Mouse (Mus musculus) frontal cortex, postnatal 25 days (tissue): ENCODE measurements at regions not wholly inside any gene's neighbourhood (a gene's known extent, or its start where the extent isn't known, plus 50 kb on each side); places are given as distances from the start of the nearest gene placed in this dataset.
A peak's percentile ranks its signal among the peaks of the same experiment; 100 is the strongest.

Experiments
- DNase-seq, 2 experiments: peaks; one replicate each; pipeline ENCODE4 v3.0.0; 2022; ENCODE audit warnings: low spot score in 2 of 2

- DNase-seq, result no peak
Measured at GRCm38 (mm10) chr2:72674856-72675440, 199.0 kb downstream of the Cdca7 start.

DNA sequence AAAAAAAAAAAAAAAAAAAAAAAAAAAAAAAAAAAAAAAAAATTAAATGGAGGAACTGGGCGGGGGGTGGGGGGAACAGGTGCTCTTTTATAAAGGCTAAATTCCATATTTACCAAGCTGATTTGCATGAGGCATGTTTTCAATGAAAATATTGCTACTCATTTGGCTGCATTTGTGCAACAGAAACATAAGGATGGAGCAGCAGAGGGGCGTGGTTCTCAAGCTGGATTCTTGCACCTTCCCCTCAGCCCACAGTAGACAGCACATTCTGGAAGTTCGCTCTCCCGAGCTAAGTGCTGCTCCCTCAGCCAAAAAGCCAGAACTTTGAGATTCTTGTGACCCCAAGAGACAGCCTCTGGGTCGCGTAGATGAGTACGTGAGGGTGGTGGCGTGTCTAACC lies 201.8 kb downstream of the Cdca7 start:
- DNase-seq, result no peak

- no peak for DNase-seq
Measured at GRCm38 (mm10) chr2:72688031-72688430, 212.1 kb downstream of the Cdca7 start.

- DNase-seq, result no peak
Measured at GRCm38 (mm10) chr2:72701081-72701480, 225.1 kb downstream of the Cdca7 start.

DNA sequence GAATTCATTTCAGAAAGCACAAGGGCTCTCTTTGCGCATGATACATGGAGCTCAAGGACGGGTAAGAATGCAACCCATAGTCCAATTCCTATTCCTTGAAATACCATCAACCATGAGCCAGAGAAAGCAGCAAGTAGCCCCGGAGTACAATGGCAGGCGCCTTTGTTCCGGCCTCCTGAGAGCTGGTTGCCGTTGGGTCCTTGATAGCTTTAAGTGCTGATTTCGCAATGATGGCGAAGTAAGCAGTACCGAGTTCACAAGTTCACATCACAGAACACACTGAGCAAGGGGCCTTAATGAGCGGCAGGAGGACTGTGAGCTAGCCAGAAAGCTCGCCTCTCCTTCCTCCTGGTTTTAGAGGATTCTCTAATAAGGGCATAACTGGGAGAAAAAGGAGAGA lies 227.3 kb downstream of the Cdca7 start:
- DNase-seq, result no peak

GRCm38 (mm10) chr2:72707676-72708659 lies 232.0 kb downstream of the Cdca7 start:
- DNase-seq, result no peak

- no peak for DNase-seq
Measured at GRCm38 (mm10) chr2:72716931-72717330, 241.0 kb downstream of the Cdca7 start.

DNA sequence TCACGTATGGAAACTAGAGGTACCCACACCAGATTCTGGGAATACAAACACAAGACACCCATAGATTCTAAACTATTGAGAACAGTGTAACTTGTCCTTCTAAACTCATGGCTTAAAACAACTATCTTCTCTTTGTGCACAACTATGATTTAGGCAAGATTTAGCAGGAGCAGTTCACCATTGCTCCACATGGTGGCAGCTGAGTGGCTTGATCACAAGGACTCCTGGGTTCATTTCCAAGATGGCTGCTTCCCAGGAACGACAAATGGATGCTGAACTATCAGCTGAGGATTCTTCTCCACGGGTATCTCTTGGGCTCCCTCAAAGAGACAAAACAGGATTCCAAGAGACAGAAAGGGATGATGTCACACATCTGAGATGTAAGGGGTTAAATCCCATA lies 251.5 kb downstream of the Sp3 start:
- peak; percentile 22 for DNase-seq

DNA sequence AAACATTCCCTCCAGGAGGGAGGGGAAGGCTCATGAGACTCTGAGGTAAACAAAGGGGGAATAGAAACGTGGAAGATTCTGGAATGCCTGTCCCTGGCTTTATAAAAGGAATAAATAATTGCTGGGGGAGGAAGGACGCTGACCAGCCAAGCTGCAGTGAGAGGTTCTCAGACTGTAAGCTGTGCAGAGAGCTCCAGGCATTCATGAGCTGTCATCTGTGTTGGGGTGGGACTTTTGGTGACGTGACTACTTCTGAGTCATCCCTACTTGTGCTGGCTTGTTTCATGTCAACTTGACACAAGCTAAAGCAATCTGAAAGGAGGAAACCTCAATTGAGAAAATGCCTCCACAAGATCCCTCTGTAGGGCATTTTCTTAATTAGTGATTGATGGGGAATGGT lies 246.9 kb downstream of the Sp3 start:
- DNase-seq, result no peak

GRCm38 (mm10) chr2:72735035-72735434 lies 245.2 kb downstream of the Sp3 start:
- DNase-seq, result no peak

DNA sequence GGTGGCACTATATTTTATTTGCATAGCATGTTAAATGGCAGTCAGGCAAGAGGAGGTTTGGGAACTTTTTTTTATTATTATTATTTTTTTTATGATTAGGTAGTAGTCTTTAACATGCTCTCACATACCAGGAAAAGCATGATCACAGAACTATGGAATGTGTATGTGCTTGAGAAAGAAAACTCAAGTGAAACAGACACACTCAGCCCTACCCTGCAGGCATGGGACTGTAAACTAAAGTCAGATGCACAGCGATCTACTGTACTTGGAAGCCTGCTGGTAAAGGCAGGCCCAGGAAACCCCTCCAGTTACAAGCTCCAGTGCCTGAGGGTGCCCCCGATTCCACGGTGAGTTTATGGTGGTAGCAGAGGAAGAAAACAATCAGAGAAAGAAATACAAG lies 243.6 kb downstream of the Sp3 start:
- DNase-seq, result no peak

GRCm38 (mm10) chr2:72740391-72741361 lies 239.6 kb downstream of the Sp3 start:
- DNase-seq, result no peak

- DNase-seq, result no peak
Measured at GRCm38 (mm10) chr2:72741746-72742145, 238.5 kb downstream of the Sp3 start.

DNA sequence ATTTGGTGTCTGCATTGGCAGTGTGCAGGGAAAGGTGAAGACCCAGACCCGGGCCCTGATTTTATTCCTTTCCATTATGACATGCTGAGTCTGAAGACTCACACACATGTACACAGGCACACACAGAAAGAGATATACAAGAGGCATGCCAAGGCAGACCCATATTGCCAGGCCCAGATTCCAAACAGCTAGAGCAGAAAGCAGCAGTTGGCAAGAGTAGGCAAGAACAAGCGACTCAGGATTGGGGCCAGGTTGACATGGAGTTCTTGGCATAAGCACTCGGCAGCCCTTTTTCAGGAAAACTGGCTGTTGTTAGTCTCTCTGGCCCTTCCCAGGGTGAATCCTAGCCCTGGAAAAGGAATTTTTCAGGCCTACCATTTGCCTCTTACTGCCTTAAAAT lies 236.6 kb downstream of the Sp3 start:
- DNase-seq, result no peak

DNA sequence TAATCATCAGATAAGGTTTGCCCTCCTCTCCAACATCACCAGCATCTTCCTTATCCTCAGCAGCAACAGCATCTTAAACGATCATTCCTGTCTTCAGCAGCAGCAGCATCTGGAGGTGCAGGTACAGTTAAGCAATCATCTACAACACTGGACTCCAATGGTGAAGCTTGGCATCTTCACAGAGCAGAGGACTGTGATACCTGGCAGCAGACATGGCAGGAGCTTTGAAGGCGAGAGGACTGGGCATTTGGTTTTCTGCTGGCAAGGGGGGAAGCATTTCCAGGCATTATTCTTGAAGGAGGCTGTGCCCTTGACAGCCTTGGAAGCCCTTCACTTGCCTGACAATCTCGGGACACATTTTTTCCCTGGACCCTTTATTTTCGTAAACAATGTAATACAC lies 235.3 kb downstream of the Sp3 start:
- DNase-seq, result no peak

DNA sequence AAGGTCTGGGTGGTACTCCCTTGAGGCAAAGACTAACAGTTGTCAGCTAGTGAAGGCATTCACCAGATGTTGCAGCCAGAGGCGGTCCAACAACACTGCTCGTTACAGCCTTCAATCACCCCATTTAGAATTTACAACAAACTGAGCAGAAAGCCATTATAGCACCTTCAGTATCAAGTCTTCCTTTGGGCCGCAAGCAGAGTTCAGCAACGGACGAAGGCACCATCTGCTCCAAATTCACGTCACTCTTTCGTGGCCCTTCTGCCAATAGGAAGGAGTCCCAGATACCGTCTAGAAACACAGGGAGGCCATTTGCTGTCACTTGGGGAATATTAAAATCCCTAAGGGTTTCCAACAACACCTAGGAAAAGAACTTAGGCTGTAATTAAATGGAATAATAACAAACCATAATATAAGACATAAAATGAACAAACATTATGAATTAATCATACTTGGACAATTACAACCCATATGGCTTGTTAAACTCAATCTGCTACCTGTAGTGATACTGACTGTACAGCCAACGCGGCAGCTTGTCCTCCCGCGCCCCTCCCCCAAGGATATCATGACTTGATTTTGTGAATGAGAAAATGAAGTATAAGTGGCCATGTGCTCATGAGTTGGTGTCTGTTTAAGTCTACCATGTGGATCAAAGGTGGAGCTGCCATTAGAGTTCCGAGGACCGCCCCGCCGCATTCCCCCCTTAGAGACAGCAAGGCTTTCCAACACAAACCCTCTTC lies 233.6 kb downstream of the Sp3 start:
- DNase-seq, result no peak

DNA sequence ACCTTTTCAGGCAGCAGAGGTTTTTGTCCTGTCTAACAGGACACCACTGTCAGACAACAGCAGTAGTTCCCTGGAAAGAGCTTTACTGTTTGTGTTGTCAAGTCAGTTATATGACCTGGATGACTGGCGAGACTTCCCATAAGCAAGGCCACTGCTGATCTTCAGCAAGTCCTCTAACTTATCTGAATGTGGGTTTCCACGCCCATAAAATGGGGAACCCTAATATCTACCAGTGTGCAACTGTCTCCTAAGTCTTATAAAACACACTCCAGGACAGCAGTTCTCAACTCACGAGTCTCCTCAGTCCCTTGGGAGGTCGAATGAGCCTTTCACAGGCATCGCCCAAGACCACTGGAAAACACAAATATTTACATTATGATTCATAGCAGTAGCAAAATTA lies 232.9 kb downstream of the Sp3 start:
- no peak for DNase-seq

GRCm38 (mm10) chr2:72749495-72749894 lies 230.8 kb downstream of the Sp3 start:
- DNase-seq, result no peak

GRCm38 (mm10) chr2:72751441-72751840 lies 228.8 kb downstream of the Sp3 start:
- DNase-seq, result no peak

GRCm38 (mm10) chr2:72752624-72753176 lies 227.5 kb downstream of the Sp3 start:
- no peak for DNase-seq
